Mouse (Mus musculus) cerebellum, adult 2 months (tissue): ENCODE measurements around the gene Lmx1a. TPM values are rescaled to one million over a fixed set of nuclear protein-coding genes. Genes with fewer than 3 reads are reported as not detected.

Experiments used
- DNase-seq, 2 experiments: peaks; one replicate each; pipeline ENCODE4 v3.0.0; 2021
- H3K27ac ChIP-seq: fragments of 200-500 bp; 2 replicates; pipeline ENCODE4 v1.5.1; 2012; ENCODE audit warnings: low read length, control low read depth, inconsistent platforms; ENCODE audit not compliant: insufficient read depth
- H3K27me3 ChIP-seq: fragments of 200-500 bp; 2 replicates; pipeline ENCODE4 v1.6.1; 2012; ENCODE audit warnings: inconsistent platforms, mild to moderate bottlenecking, low read length, moderate library complexity; ENCODE audit not compliant: control insufficient read depth, insufficient read depth
- H3K4me1 ChIP-seq: fragments of 200-500 bp; 2 replicates; pipeline ENCODE4 v1.6.1; 2011; ENCODE audit warnings: low read length; ENCODE audit not compliant: control insufficient read depth, insufficient read depth
- H3K4me3 ChIP-seq: fragments of 200-500 bp; replicated peaks from 2 replicates; pipeline ENCODE3; 2011; ENCODE audit warnings: mild to moderate bottlenecking, low read depth, low read length, control low read depth; ENCODE audit not compliant: insufficient read depth
- CTCF ChIP-seq: fragments of 200-500 bp; IDR thresholded peaks from 2 replicates; pipeline ENCODE4 v1.5.1; 2011; ENCODE audit warnings: low read depth, mild to moderate bottlenecking, control low read depth, low read length, moderate library complexity, borderline replicate concordance; ENCODE audit not compliant: insufficient read depth
- POLR2A ChIP-seq: fragments of 200-500 bp; IDR thresholded peaks from 2 replicates; pipeline ENCODE4 v1.6.1; 2011; ENCODE audit warnings: low read length, control low read depth, borderline replicate concordance; ENCODE audit not compliant: insufficient read depth
- WGBS: fragments of 180-500 bp; shearing (Covaris S2); methylation state at CpG from one replicate; pipeline ENCODE4 v1.1.7; 2018; 5-methylcytosine and 5-hydroxymethylcytosine counted together
- polyA plus RNA-seq: library from polyadenylated mRNA; depleted of rRNA; stranded (reverse); fragments of >200 nt; gene quantifications from 2 replicates; pipeline ENCODE4 v1.2.3, GENCODE M21; 2012

Lmx1a gene
- polyA plus RNA-seq, 1 experiment: 1.1 TPM

DNA sequence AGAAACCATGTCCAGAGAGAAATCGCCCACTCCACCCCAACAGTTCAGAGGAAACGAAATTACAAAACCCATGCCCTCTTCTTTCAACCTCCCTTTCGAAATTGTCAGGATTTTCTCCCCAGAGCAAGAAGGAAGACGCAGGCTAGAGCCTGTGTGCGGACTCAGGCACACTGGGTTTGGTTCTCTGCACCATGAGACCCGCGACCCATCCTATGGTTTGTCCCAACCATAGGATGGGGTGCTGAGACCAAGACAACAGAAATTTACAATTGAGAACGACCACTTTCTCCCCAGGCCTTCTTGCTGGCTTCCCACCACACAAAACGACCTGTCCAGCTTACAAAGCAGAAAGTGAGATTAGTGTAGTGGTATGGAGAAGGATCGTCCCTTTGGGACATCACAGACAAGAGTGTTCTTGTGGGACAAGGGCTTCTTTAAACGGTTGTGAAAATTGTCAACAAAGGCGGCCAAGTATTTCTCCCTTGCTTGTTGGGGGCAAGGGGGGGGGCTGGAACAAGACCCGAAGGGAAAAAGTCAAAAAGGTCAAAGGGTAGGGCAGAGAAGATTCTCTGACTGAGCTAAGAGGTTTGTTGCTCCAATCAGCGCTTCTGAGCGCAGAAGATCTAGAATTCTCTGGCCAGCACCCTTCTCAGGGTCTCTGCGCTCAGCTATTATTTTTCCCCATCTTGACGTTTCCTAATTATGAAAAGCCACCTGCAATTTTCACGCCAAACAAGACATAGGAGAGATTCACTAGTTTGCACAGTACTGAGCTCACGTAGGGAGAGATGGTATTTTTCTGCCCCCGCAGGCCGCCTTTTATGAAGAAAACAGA, 1.9 kb downstream of the Lmx1a start:
- Histone ChIP-seq H3K27ac (no peak overlapping the region), H3K27me3 (peaks cover 12% of the 10 kb centered on the region), H3K4me3 (no peak overlapping the region), H3K4me1 (no peaks in the 10 kb centered on the region)
- no peak for DNase-seq
- WGBS: 18% methylated on average over 21 of the region's 21 CpGs
- no peak for TF ChIP-seq CTCF
- no peak for TF ChIP-seq POLR2A

GRCm38 (mm10) chr1:167691911-167692682, 3.1 kb downstream of the Lmx1a start:
- Histone ChIP-seq H3K4me1 (no peaks in the 10 kb centered on the region), H3K27me3 (peaks cover 12% of the 10 kb centered on the region), H3K4me3 (no peak overlapping the region), H3K27ac (no peak overlapping the region)
- WGBS: 1% methylated on average over 44 of the region's 44 CpGs
- no peak for TF ChIP-seq CTCF
- TF ChIP-seq POLR2A: no peak
- peak in 1 of 2 experiments; percentile 21 for DNase-seq

DNA sequence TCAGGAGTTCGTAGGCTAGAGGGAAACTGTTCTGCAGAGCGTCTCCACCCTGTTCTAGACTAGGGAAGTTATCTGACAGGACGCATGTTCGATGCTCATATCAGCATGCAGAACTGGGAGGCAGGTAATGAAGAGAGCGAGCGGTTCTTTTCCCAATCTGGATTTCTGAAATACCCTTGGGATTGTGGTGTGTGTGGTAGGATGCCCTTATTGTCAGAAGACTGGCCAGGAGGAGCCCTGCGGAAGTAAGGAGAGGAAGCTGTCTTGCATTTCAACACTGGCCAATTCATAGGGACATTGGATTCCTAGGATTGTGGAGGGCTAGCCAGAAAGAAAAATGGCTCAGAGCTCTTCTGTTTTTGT, 3.6 kb downstream of the Lmx1a start:
- WGBS: 7% methylated on average over 7 of the region's 7 CpGs
- H3K4me3 ChIP-seq: no peak overlapping the region
- H3K4me1 ChIP-seq: no peaks in the 10 kb centered on the region
- peaks cover 12% of the 10 kb centered on the region for H3K27me3 ChIP-seq
- TF ChIP-seq POLR2A (no peak), CTCF (no peak)
- DNase-seq: no peak
- H3K27ac ChIP-seq: no peak overlapping the region

DNA sequence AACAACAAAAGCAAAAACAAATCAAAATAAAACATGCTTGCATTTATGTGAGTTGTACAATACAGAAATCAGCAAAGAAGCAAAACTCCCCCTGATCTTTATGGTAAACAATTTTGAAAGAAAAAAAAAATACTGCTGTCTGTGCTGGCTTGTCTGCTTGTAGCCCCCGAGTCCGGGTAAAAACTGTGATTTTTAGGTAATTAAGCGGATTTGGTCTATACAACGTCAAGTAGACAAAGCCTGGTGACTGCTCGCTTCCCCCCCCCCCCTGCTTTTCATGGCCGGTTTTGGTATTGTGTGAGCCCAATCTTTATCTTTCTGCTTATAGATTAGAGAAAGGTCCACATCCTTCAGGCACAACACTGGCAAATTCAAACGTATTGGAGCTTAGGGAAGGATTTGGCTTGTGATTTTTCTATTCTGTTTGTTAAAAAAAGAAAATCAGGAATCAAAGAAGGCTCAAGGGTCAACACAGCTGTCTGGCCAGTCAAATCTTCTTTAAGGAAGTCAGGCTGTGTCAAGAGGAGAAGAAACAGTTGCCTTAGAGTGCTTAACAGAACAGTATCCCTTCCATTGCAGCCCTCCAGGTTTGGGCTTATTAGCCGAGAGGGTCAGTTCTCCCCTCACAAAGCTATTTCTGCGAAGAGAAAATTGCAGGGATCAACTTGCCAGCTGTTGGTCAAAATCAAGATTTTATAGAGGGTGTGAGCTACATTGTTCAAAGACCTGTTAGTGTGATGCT, 4.6 kb downstream of the Lmx1a start:
- TF ChIP-seq CTCF: no peak
- TF ChIP-seq POLR2A: no peak
- Histone ChIP-seq H3K27me3 (peaks cover 10% of the 10 kb centered on the region), H3K4me3 (no peak overlapping the region), H3K4me1 (no peaks in the 10 kb centered on the region), H3K27ac (no peak overlapping the region)
- no peak for DNase-seq
- 18% methylated on average over 9 of the region's 9 CpGs for WGBS

DNA sequence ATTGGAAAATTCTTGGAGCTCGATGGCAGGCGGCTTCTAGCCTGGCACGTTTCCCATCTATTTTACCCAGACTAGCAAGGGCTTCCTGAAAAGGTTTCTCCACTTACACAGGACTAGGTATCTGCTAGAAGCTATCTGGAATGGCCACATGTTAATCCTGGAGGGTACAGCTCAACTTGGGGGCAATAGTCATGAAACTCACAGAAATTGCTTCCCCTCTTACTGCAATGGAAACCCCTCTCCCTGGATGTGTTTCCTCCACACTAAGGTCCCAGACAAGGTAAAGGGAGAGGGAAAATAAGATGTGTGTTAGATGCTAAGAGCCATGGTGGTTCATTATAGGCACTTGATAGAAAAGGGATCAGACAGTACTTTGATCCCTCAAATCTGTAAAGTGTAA, 5.7 kb downstream of the Lmx1a start:
- Histone ChIP-seq H3K27ac (no peak overlapping the region), H3K4me1 (no peaks in the 10 kb centered on the region), H3K4me3 (no peak overlapping the region), H3K27me3 (peaks cover 10% of the 10 kb centered on the region)
- no peak for TF ChIP-seq CTCF
- TF ChIP-seq POLR2A: no peak
- 19% methylated on average over 3 of the region's 3 CpGs for whole genome bisulfite sequencing
- no peak for DNase-seq

- WGBS: 49% methylated on average over 11 of the region's 11 CpGs
- Histone ChIP-seq H3K27ac (no peak overlapping the region), H3K27me3 (peaks cover 5% of the 10 kb centered on the region), H3K4me3 (no peak overlapping the region), H3K4me1 (no peaks in the 10 kb centered on the region)
- TF ChIP-seq CTCF (no peak), POLR2A (no peak)
- DNase-seq: no peak
Measured at GRCm38 (mm10) chr1:167695910-167696459, 6.9 kb downstream of the Lmx1a start.

GRCm38 (mm10) chr1:167699706-167700105, 10.7 kb downstream of the Lmx1a start:
- WGBS: 43% methylated on average over 6 of the region's 6 CpGs
- no peak for DNase-seq

More at GRCm38 (mm10) chr1:167699706-167700105, 10.7 kb downstream of the Lmx1a start:
- Histone ChIP-seq H3K27me3 (no peaks in the 10 kb centered on the region; the same call in 1 of the 2 replicates), H3K27ac (no peak overlapping the region), H3K4me1 (no peaks in the 10 kb centered on the region), H3K4me3 (no peak overlapping the region)
- TF ChIP-seq CTCF: no peak
